Mouse (Mus musculus): ENCODE data around the gene Cdk2ap1.
"Not testable (repeated sequence)": the region's sequence is repeated elsewhere in the genome, so short reads cannot be mapped to it uniquely, and the experiment has no call there.

Gene Cdk2ap1

GRCm38 (mm10) chr5:124350350-124350749 lies 12.5 kb downstream of the Cdk2ap1 start:
- DNase-seq, result no peak

- DNase-seq, result no peak
Observed at GRCm38 (mm10) chr5:124349196-124349595, 13.7 kb downstream of the Cdk2ap1 start.

GRCm38 (mm10) chr5:124342897-124343296 lies 20.0 kb downstream of the Cdk2ap1 start:
- DNase-seq, result no peak

- not testable (repeated sequence) for DNase-seq
Observed at GRCm38 (mm10) chr5:124341753-124342339, 21.0 kb downstream of the Cdk2ap1 start.

- DNase-seq, result no peak
Observed at GRCm38 (mm10) chr5:124338791-124339190, 24.1 kb downstream of the Cdk2ap1 start.

GRCm38 (mm10) chr5:124337909-124338308 lies 25.0 kb downstream of the Cdk2ap1 start:
- DNase-seq, result no peak

- no peak for DNase-seq
Observed at GRCm38 (mm10) chr5:124337103-124337502, 25.8 kb downstream of the Cdk2ap1 start.

GRCm38 (mm10) chr5:124334392-124334791 lies 28.5 kb downstream of the Cdk2ap1 start:
- no peak for DNase-seq

GRCm38 (mm10) chr5:124330086-124330485 lies 32.8 kb downstream of the Cdk2ap1 start:
- DNase-seq, result no peak

- DNase-seq, result peak; percentile 97 to 99
Observed at GRCm38 (mm10) chr5:124327510-124328364, 35.1 kb downstream of the Cdk2ap1 start, which contains the start of the genes Mphosph9 and 2810006K23Rik. TSS of gene Mphosph9 (minus strand) at chr5:124327972. TSS of gene 2810006K23Rik (plus strand) at chr5:124328089.

- DNase-seq, result no peak
Observed at GRCm38 (mm10) chr5:124326829-124327228, 36.1 kb downstream of the Cdk2ap1 start.

- no peak for DNase-seq
Observed at GRCm38 (mm10) chr5:124317648-124318047, 45.2 kb downstream of the Cdk2ap1 start.

- DNase-seq, result no peak
Observed at GRCm38 (mm10) chr5:124315941-124316340, 46.9 kb downstream of the Cdk2ap1 start.

- no peak for DNase-seq
Observed at GRCm38 (mm10) chr5:124315498-124315897, 47.4 kb downstream of the Cdk2ap1 start.

- DNase-seq, result no peak
Observed at GRCm38 (mm10) chr5:124310091-124310490, 52.8 kb downstream of the Cdk2ap1 start.

GRCm38 (mm10) chr5:124309155-124309554 lies 53.7 kb downstream of the Cdk2ap1 start:
- no peak for DNase-seq

- not testable (repeated sequence) for DNase-seq
Observed at GRCm38 (mm10) chr5:124302853-124303252, 60.0 kb downstream of the Cdk2ap1 start.

GRCm38 (mm10) chr5:124300132-124300531 lies 62.8 kb downstream of the Cdk2ap1 start:
- no peak for DNase-seq

GRCm38 (mm10) chr5:124299307-124299706 lies 63.6 kb downstream of the Cdk2ap1 start:
- DNase-seq, result not testable (repeated sequence)

GRCm38 (mm10) chr5:124296475-124296874 lies 66.4 kb downstream of the Cdk2ap1 start:
- DNase-seq, result no peak

All from spleen, adult 18-20 months (tissue).